Mouse (Mus musculus) thymus, postnatal 10 days (tissue): ENCODE results near the gene Krtap27-1.

ENCODE experiments used
- DNase-seq, 2 experiments: peaks; one replicate each; pipeline ENCODE4 v3.0.0; 2021; ENCODE audit warnings: low spot score in 2 of 2

Gene Krtap27-1

DNA sequence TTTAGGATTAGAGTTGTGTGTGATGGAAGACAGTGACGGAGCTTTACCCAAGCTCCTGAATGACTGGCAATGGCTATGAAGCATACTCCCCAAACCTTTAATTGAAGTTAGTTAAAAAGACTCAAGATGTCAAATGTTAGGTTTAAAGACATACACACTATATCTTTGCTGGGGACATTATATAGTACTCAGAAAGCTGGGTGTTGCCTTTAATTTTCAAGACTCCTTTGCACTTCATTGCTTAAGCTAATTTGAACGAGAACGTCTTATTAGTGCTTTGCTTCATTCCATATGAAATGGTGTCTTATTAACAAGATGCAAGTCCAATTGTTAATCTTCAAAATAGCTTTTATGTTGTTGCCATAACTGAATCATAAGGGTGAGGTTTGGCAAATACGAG, at the start of gene Krtap27-1:
TSS of gene Krtap27-1 (minus strand) at position 101 of the 400 bp plus-strand sequence.
- no peak for DNase-seq

DNA sequence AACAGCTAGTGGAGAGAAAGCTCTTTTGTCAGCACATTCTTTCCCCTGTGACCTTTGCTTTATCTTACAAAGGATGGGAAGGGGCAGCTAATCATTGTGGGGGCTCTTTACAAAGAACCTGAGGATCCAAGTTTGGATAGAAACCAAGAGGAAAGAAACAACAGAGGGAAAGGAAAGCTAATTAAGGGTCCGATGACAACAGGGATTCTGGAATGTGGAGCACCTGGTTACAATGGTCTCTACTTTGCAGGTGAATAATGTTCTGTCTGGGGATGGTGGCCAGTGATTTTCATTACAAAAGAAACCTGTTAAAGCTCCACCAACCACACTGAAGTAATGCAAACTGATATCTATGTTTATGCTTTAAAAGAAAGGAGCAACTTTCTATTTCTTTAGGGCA, 48.6 kb upstream of the Krtap27-1 start:
- no peak for DNase-seq

GRCm38 (mm10) chr16:88716549-88716948, 45.1 kb upstream of the Krtap27-1 start:
- DNase-seq = no peak

- DNase-seq = no peak
Measured at GRCm38 (mm10) chr16:88711245-88711644, 39.8 kb upstream of the Krtap27-1 start.

- DNase-seq = no peak
Measured at GRCm38 (mm10) chr16:88710757-88711156, 39.3 kb upstream of the Krtap27-1 start.

GRCm38 (mm10) chr16:88707496-88708012, 36.1 kb upstream of the Krtap27-1 start, which contains the start of gene 2310061N02Rik:
Gene 2310061N02Rik, minus strand, starts transcription at chr16:88707962.
- DNase-seq = no peak

DNA sequence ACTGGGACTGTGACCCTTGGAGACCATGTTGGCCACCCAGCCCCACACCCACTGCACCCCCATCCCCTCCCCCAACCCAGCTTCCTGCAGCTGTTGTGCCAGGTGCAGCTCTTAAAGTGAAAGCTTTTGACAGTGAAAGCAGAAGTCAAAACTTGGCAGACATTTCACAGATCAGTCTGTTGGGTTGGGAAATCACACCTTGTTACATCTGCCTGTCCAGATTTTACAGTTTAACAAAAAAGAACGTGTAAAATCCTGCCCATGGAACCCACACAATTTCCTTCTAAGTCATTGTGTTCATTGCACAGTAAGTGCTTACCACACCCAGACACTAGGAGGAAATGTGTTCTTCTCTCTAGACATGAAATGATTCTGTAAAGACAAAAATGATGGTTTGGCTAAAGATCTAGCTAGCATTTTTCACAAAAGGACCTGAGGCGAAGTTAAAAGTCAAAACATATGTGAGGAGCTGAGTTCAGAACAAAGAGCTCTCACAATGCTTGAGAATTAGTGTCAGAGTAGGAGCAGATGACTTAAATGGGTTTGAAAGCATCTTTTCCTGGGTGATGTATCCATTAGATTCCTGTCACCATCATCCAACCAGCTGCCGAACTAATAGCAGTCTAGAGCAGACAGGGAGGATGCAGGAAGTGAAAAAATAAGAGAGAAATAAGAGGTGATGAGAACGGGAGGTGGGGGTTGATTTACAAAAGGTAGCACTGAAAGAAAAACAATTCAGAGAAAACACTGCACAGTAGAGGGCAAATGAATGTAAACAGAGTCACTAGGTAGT, 29.8 kb upstream of the Krtap27-1 start:
- peak; percentile 73 to 75 for DNase-seq

- DNase-seq = no peak
Measured at GRCm38 (mm10) chr16:88696256-88696655, 24.8 kb upstream of the Krtap27-1 start.

GRCm38 (mm10) chr16:88681282-88681681, 9.8 kb upstream of the Krtap27-1 start:
- no peak for DNase-seq

GRCm38 (mm10) chr16:88679099-88679498, 7.6 kb upstream of the Krtap27-1 start:
- DNase-seq = no peak

- DNase-seq = no peak
Measured at GRCm38 (mm10) chr16:88657426-88657825, 14.0 kb downstream of the Krtap27-1 start.

DNA sequence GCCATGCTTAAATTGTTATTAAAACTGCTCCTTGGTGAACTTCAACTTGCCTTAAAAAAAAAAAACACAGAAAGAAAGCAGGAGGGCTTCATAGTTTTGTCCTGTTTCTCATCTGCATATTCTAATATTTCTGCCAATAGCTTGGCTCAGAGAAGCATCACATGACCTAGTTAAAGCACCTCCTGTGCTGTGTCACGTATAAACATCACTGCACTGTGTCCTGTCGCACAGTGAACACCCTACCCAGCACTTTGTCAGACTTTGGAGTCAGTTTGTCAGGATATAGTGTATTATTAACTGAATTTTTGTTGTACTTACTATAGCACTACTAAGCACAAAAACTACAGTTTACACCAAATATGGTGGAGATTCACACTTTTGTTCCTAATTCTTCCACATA, 19.5 kb downstream of the Krtap27-1 start:
- DNase-seq = no peak

DNA sequence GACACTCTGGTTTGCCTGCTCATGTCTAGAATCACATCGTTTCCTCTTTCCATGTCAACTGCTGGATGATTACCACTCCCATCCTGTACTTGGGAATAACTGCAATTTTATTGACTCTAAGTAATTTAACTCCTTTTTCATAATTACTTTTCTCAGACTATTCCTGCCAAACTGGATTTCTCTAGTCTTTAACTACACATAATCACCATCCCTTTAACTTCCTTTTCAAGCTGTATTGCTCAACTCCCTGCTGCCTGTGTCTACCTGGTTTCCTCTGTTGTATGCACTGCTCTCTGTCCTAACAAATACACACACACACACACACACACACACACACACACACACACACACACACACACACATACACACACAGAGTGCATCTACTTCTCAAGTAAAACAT, 20.4 kb downstream of the Krtap27-1 start:
- DNase-seq = no peak

DNA sequence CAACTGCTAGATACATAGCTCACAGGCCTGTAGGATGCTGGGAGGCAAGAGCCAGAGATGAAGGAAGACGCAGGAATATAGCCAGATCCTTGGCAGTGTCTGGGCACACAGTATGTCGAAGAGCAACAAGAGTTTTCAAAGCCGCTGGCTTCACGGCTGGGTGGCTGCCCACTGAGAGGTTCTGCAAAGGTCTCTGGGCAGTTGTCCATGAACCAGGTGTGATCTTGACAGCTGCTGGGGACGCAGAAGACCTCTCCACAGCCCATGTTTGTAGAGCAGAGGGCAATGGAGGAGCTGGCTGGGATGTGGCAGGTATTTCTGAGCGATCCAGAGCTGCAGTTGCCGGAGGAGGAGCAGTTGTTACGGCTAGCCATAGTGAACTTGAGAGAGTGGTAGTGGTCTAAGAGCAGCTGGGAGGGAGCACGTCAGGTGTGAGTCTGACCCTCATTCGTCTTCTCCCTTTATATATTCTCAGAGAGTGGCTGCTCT, 24.1 kb downstream of the Krtap27-1 start, which contains the start of gene Krtap26-1:
TSS of gene Krtap26-1 (minus strand) at position 439 of the 489 bp plus-strand sequence.
- DNase-seq = no peak

GRCm38 (mm10) chr16:88646366-88647111, 24.9 kb downstream of the Krtap27-1 start:
- no peak for DNase-seq

DNA sequence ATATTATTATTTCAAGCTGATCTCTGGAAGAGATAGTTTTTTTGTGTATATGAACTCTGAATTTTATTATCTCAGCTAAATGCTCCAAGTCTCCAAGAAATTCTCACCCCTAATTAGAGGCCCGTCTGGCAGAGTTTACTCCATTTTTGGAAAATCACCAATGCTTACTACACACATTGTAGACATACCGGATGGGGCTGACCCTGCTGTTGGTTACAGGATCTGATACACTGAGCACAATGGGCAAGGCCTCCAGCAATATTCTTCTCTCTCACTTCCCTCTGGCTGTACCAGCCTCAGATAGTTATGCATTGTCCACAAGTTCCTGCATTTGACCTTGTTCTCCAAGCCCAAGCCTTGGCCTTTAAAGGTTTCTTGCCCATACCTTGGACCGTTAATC, 31.4 kb downstream of the Krtap27-1 start:
- no peak for DNase-seq

- DNase-seq = no peak
Measured at GRCm38 (mm10) chr16:88635142-88635541, 36.3 kb downstream of the Krtap27-1 start.

- no peak for DNase-seq
Measured at GRCm38 (mm10) chr16:88631474-88631873, 40.0 kb downstream of the Krtap27-1 start.

DNA sequence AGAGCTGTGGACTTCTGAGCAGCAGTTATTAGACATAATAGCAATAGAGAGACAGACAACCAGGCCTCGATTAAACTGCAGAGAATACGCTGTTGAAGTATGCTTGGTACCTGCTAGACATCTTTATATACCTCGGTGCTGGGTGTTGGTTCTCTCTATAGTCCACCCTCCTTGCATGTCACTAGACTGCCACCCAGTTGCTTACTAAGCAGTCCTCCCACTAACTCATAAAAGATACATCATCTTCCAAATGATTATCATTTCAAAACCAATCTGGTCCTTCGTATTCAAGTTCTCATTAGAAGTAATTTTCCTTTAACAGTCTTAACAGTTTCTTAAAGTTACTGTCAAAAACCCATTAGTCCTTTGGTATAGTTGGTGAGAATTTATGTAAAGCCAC, 43.9 kb downstream of the Krtap27-1 start, which contains the start of gene 2310079G19Rik:
TSS of gene 2310079G19Rik (minus strand) at position 101 of the 400 bp plus-strand sequence.
- DNase-seq = no peak
